Mouse (Mus musculus) ES-E14 (cell line): ENCODE measurements around the gene Hagh.

Source experiments
- CHD2 ChIP-seq: IDR thresholded peaks from 2 replicates; pipeline ENCODE4 v1.6.1; 2014; ENCODE audit warnings: mild to moderate bottlenecking, low read depth, low read length, inconsistent platforms
- HCFC1 ChIP-seq: IDR thresholded peaks from 2 replicates; pipeline ENCODE4 v1.6.1; 2012; ENCODE audit warnings: low read length, inconsistent platforms, borderline replicate concordance; ENCODE audit not compliant: insufficient read depth
- MAFK ChIP-seq: IDR thresholded peaks from 2 replicates; pipeline ENCODE4 v1.6.1; 2014; ENCODE audit warnings: mild to moderate bottlenecking, low read depth, low read length, inconsistent platforms; ENCODE audit not compliant: insufficient read depth
- ZC3H11A ChIP-seq: IDR thresholded peaks from 2 replicates; pipeline ENCODE4 v1.6.1; 2012; ENCODE audit warnings: low read depth, mild to moderate bottlenecking, inconsistent platforms, low read length, borderline replicate concordance
- ZNF384 ChIP-seq: IDR thresholded peaks from 2 replicates; pipeline ENCODE4 v1.6.1; 2012; ENCODE audit warnings: low read depth, low read length, inconsistent platforms

- TF ChIP-seq CHD2 (no peak), MAFK (no peak), HCFC1 (no peak), ZNF384 (no peak), ZC3H11A (no peak)
These were observed 10.8 kb downstream of the Hagh start for GRCm38 (mm10) chr17:24850773-24851127.
